Mouse (Mus musculus) common myeloid progenitor, adult 5-6 weeks (primary cell): ENCODE measurements around the gene Lsr. TPM values are rescaled to one million over a fixed set of nuclear protein-coding genes. Genes with fewer than 3 reads are reported as not detected.
"Not testable (repeated sequence)": the region's sequence is repeated elsewhere in the genome, so short reads cannot be mapped to it uniquely, and the experiment has no call there.

Experiments used
- ATAC-seq: replicated peaks from 2 replicates; pipeline ENCODE4 v1.8.0; 2016; ENCODE audit warnings: low read depth, mild to moderate bottlenecking, moderate TSS enrichment, inconsistent platforms; ENCODE audit not compliant: poor library complexity, severe bottlenecking
- total RNA-seq: library from RNA; stranded (forward); fragments of 200-1000, 187-1606 nt; gene quantifications from 2 replicates; pipeline ENCODE4 v1.2.3, GENCODE M21; 2017

Lsr gene
- total RNA-seq, 1 experiment from 2014 or later, result 1.1 TPM

DNA sequence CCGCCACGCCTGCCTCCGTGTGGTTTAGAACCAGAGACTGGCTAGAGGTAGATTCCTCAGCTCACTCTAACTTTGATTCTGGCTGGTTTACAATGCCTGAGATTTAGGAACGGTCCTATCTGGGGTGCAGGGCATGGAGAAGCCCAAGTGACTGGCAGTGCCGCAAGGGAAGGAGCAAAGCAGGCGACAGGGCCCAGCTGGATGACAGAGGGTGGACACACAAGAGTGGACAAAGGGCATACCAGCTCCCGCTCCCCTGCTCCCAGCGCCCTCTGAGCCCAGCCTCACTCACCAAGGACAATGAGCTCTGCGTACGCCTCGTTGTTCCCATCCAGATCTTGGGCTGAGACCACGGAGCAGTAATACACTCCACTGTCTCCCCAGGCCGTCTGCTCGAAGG is 7.6 kb downstream of the Lsr start:
- ATAC-seq, result no peak

DNA sequence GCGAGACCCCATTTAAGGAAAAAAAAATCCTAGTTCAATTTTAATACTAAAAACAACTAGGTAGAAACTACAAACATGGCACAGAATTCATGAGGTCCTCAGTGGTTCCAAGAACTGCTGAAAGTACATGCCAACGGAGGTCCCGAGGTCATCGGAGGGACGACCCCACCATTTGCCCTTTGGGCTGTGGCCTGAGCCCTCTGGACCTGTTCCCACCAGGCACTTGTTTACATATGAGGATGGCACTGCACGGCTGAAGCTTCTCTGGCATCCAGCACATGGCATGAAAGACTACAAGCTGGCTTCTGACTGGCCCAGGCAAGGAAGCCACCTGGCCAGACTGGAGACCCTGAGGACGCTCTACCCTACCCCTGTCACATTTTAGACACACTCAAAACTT is 8.9 kb downstream of the Lsr start:
- no peak for ATAC-seq

DNA sequence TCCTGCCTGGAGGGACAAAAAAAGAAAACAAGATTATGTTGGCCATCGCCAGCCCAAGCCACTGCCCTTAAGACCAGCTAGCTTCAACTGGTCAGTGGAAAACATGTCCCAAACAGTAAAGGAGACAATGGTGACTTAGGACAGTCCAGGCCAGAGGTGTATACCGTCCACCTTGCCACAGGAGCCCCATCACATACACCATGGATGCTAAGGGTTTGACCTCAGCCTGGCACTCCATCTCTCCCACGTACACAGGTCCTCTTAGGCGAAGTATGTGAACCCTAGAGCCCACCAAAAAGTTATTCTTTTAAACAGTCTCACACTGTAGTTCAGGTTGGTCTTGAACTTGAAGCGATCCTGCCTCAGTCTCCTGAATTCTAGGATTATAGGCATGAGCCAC is 10.4 kb downstream of the Lsr start:
- no peak for ATAC-seq

DNA sequence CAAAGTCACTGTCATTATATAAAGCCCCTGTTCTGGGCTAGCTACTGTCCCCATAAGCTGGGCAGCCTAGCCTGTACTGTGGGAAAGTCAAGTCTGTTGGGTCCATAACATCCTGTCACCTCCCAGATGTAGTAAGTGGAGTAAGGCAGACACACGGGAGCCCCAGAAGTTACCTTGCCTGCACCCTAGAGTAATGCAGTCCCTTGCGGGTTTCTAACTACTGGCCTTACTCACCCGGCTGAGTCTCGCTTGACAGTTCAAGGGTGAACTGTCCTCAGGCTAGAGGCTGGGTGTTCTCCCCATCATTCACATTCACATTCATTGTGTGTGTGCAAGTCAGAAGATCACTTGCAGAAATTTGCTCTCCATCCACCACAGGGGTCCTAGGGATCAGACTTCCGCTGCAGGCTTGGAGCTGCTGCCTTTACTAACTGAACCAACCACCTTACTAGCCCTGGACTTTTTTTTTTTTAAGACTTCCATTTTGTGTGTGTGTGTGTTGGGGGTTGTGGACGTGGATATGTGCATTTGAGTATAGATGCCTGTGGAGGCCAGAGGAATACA is 13.4 kb downstream of the Lsr start:
- ATAC-seq, result no peak

DNA sequence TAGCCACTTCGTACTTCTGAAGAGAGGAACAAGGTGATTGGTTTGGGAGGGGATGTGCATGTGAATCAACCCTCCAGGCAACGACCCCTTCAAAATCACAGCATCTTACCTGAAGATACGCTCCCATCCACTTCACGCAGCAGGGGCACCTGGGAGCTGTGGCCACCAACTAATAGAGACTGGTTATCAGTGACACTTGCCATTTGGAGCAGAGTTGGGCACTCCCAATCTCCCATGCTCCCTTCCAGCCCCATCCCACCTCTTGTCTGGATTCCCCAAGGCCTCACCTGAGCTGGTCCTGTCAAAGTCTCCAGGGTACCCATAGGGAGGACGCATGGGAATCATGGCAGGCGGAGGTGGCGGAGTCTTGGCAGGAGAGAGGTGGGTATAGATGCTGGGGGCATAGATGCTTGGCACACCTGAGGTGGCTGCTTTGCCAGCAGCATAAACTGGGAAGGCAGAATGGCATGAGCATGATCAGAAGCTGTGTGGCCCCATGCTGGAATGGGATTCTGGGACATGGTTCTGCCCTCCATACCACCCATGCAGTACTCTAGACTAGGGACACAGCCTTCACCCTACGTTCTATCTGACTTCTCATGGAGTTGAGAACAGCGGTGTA is 14.3 kb downstream of the Lsr start:
- ATAC-seq, result no peak

DNA sequence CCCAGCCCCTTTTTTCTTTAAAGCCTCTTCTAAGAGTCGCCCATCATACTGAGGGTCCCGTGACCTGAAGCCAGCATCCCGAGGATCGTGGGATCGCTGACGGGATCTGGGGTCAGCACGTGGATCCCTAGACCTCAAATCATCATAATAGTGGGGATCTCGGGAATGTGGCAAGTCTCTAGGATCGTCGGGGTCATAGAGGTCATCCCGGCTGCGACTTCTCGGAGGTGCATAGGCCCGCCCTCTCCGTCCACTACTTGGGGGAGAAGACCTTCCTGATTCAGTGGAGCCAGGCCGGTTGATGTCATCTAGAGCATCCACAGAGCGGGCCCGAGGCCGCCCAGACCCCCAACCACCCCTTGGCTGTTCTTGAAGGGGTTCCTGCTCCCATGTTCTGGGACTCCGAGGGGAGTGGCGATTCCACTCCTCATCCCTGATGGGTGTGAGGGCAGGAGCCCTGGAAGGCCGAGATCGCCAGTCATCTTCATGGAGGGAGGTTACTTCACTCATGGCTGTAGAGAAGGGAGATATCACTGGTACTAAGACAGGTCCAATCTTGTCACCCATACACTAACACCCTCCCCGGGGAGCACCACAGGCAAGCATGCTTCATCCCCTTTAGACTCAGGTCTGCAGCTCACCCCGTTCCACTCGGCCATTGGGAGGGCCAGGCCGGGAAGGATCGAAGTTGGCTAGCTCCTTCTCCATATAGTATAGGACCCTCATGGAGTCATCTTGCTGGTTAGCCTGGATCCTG is 15.0 kb downstream of the Lsr start:
- no peak for ATAC-seq

DNA sequence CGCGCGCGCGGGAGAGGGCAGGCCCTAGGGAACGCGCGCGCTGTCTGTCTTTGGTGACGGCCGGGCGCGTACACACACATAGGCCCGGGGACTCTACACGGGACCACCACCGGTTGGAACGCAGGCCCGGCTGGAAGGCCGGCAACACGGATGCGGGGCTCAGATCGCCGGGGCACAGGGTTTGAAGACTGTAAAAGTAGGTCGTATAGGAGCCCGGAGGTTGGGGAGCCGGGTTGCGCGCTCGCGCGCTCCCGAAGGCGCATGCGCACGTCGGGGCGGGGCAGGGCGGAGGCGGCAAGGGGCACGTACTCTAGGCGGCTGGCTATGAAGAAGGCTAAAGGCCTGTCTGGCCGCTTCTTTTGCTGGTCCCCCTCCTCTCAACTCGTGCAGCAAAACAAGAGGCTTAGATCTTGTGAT is 15.9 kb downstream of the Lsr start:
- peak; percentile 50 for ATAC-seq

DNA sequence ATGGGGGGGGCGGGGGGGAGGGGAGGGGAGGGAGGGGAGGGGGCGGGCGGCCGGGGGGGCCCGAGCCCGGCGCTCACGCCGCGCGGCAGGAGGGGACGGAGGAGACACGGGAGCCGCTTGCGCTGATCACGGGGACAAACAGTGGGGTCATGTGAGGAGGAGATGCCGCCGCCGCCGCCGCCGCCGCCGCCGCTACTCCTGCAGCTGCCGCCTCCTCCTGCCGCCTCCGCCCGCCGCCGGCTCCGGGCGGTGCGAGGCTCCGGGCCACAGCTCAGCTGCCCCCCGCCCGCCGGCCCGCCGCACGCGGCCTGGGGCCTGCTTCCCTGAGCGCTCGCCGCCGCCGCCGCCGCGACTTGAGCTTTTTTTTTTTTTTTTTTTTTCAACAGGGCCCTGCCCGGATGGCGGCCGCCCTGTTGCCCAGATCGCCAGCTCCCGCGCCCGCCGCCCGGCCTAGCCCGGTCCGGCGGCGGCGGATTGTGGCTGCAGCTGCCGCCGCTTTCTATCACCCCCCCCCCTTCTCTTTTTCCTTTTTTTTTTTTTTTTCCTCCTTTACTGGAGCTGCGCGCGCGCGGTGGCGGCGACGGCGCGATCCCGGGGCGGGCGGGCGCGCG is 16.4 kb downstream of the Lsr start, which contains the start of gene Usf2:
TSS of gene Usf2 (minus strand) at position 48 of the 611 bp plus-strand sequence.
- ATAC-seq, result peak; percentile 49

DNA sequence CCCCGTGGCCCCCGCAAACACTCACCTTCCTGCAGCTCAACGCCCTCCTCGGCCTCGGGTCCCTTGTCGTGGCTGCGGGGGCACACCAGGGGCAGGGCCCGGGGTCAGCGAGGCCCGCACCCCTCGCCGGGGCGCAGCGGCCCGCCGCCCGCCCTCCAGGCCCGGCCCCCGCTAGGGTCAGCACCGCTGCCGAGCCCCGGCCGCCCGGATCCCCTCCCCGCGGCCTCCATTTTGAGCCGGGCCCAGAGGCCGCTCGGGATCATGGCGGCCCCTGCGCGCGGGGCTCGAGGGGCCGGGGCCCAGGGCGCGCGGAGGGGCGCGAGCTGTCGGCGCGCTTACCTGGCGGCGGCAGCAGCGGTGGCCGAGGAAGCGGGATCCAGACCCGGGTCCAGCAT is 16.9 kb downstream of the Lsr start:
- ATAC-seq, result no peak

DNA sequence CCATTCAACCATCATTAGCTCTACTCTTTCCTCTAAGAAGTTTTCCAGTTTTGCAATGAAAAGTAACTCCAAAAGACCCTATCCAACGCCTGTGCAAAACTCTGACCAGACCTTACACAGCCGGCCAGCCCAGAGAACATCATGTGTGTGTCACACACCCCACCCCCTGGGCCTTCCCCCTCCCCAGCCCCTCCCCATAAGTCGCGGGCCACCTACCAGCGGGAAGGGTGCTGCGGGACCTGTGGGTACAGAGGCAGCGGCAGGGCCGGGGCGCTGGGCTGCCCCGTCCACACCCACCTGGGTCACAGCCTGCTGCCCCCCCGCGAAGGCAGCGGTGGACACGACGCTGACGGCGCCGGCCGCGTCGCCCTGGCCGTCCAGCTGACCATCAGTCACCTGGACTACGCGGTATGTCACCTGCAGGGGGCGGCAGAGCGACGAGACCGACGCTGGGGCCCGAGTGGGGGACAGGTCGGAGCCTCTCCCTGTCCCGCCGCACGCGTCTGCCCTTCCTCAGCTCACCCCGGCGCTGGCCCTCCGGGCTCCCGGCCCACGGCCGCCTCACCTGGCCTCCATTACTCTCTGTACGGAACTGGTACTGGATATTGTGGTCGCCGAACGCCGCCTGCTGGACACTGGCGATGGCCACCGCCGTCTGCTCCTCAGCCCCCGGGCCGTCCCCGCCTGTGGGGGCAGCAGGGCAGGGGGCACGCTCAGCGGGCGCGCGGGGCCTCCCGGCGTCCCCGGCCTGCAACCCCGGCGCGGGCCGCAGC is 17.5 kb downstream of the Lsr start:
- peak; percentile 51 for ATAC-seq

DNA sequence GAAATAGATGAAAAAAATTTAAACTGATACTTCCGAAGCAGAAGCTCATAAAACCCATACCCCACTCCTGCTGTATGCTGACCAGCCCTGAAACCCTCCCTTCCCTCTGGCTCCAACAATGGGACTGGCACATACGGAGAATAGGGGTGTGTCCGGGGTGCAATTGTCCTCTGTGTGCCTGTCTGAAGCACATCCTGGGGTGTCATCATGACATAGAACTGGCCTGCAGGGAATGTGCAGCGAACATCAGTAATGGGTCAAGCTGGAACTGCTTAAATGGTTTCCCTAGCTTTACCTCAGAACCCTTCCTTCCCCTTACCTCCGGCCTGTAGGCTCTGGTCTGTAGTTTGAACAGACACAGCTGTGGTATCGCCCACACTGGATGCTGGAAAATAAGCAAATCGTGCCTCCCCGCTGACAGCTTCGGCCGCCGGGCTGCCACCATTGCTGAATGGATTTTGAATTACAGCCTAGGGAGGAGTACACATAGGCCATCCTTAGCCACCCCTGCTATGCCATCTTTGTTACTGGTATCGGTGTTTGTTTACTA is 18.2 kb downstream of the Lsr start:
- ATAC-seq, result no peak

DNA sequence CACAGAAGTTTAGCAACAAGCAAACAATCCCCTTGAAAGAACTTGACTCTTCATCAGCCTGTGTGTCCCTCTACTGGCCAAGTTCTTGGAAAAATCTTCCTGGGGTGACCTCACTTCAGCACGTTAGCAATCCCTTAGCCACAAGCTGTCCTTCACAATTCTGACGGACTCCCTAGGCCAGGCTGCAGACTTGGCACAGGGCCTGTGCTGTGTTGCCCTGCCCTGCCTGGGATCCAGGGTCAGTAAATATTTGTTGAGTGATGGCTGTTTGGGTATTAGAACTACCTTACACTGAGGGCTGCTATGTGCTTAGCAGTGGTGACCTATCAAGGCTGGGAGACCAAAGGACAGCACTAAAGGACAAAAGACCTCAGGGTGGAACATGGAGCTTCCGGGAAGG is 19.2 kb downstream of the Lsr start:
- ATAC-seq, result no peak

DNA sequence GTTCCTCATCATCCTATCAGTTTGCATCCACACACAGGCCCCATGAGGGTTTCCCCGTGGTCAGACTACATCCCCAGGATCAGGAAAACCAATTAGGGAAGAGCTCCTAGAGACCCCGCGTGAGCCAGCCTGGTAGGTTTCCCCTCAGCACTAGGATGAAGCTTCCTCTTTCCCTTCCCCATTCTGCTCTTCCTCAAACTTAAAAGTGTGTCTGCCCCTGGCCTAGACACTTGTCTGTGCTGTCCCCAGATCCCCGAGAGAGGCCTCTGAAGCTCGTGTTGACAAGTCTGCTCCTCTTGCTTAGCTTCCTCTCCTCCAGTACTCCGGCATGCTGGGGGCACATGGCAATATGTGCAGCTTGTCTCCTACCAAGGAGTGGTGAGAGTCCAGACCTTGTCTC is 19.8 kb downstream of the Lsr start:
- ATAC-seq, result peak; percentile 35

DNA sequence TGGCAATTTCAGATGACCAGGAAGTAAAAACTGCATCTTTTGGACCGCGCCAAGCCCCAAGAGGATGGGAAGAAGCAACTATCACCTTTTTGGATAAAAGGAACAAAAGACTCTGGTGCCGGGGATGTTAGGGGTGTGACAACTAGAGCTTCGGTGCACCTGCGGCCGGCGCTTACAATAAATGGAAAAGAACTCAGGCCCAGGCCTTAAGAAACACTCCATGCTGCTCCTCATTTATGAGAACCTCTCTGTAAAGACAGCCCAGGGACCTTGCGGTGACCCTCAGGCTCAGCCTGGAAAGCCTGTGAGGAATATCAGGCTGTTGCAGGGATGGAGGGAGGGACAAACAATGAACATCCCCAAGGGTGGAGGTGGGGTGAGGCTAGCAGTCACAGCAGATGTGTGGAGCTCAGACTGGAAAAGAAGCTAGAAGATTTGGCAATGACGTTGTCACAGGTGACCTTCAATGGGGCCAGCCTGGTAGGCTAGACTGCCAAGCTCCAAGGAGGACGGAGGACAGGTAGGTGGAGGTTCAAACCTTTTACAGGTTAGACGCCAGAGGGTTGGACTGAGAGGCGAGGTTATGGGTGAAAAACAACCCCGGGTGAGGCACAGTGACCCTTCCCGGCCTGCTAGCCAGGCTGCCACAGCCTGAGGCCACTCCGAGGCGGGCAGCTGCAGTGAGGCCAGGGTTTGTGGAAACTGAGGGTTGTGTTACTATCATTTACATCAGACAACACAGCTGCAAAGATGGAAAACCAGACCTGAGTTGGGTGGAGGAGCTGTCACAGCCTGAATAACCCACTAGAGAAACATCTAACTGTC is 20.6 kb downstream of the Lsr start:
- ATAC-seq, result no peak

DNA sequence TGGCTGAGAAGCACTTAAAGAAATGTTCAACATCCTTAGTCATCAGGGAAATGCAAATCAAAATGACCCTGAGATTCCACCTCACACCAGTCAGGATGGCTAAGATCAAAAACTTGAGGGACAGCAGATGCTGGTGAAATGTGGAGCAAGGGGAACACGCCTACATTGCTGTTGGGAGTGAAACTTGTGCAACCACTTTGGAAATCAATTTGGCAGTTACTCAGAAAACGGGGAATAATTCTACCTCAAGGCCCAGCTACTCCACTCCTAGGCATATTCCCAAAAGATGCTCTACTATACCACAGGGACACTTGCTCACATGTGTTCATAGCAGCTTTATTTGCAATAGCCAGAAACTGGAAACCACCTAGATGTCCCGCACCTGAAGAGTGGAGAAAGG is 23.4 kb downstream of the Lsr start:
- not testable (repeated sequence) for ATAC-seq

DNA sequence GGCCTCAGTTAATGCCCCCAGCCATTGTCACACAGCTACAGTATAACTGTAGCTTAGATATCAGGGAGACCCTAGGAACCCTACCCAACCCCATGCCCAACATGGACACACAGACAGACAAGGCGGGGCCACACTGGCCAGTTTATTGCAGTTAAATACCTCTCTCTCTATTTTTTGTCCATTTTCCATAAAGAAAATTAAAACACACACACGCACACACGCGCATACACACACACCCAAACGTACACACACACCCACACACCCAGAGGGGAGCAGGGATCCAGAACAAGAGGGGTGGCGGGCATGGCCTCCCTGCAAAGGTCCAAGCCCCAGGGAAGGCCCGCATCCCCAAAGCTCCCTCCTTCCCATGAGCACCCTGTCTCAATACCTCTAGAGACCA is 27.4 kb downstream of the Lsr start:
- ATAC-seq, result no peak

DNA sequence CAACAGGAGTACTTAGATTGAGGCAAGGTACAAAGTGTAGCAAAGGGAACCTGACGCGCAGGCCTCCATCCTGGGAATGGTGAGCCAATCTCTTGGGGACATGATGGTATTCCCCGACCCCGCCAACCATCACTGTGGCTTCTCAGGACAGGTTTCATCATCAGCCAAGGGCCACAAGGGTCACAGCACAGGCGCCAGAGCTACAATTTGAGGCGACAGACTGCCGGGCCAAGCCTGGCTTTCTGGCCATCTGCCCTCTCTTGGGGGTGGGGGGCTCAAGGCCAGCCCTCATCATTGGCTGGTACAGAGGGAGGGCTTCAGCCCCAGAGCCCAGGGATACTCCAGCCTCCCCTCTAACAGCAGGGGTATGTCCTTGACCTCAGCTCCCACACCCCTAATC is 27.8 kb downstream of the Lsr start:
- ATAC-seq, result not testable (repeated sequence)

DNA sequence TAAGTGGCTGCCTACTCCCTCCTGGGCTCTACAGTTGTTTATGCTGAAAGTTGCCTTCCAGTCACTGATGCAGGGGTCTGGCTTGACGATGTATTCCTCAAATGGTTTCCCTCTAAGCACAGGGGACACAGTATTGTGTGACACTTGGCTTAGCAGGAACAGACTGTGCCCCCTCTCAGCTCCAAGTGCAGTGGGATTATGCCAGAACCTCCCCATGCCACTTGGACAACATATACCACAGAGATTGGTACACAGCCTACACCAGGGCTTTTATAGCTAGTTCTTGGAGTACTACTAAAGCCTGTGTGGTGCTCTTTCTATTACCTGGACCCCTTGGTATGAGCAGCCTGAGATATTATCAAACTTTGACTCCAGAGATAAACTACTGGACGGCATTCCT is 28.6 kb downstream of the Lsr start:
- ATAC-seq, result not testable (repeated sequence)

DNA sequence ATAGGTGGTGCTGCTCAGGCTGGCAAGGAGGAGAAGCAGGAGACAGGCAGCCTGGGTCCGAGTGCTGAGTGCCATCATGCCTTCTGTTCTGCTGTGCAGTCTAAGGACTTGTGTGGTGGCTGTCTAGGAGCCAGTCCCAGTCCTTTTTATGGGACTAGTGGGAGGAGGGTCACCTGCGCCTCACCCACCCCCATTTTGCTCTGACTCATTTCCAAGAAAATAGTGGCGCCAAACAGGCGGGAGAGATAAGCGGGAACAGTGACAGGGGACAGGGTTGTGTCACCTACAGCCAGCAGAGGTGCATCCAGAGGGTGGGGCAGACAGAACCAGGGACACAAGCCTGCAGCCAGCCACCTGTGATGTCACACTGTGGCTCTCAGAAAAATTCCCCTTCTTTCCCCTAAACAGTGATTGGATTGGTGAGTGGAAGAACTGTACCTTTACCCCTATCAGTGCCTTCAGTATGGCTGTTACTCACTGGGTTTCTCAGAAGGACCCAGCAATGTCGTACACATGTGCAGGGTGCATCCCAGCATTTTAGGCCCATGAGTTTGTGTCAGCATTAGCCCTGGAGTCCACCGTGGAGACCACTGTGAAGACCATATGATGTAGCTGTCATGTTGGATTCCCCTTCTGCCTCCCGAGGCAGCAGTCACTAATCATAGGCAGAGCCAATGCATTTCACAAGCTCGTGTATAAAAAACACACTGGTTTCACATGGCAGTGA is 29.2 kb downstream of the Lsr start, which contains the start of gene Hamp:
TSS of gene Hamp (minus strand) at position 124 of the 727 bp plus-strand sequence.
- ATAC-seq, result no peak
